Mouse (Mus musculus) embryonic facial prominence, embryonic 11.5 days (tissue): ENCODE data around the gene Icam1. TPM values are rescaled to one million over a fixed set of nuclear protein-coding genes. Genes with fewer than 3 reads are reported as not detected.

Source experiments
- ATAC-seq: fragments of 200-750 bp; cut with Nextera tagmentation; replicated peaks from 2 replicates; pipeline ENCODE4 v1.8.0; 2017; ENCODE audit warnings: low read depth; ENCODE audit not compliant: insufficient number of reproducible peaks, low FRiP score, low TSS enrichment
- DNase-seq: peaks from one replicate; pipeline ENCODE4 v3.0.0-alpha.2; 2015; ENCODE audit warnings: low spot score
- H3K27ac ChIP-seq: fragments of 300-500 bp; sonication (generic); replicated peaks from 2 replicates; pipeline ENCODE4 v1.5.1; 2014; ENCODE audit warnings: mild to moderate bottlenecking, low read depth, low read length, control low read depth
- H3K27me3 ChIP-seq: fragments of 300-500 bp; sonication (generic); 2 replicates; pipeline ENCODE4 v1.6.1; 2014; ENCODE audit warnings: mild to moderate bottlenecking, low read length, moderate library complexity, mixed read lengths; ENCODE audit not compliant: control insufficient read depth, insufficient read depth
- H3K36me3 ChIP-seq: fragments of 300-500 bp; sonication (generic); replicated peaks from 2 replicates; pipeline ENCODE4 v1.6.1; 2014; ENCODE audit warnings: low read depth, mild to moderate bottlenecking, low read length, moderate library complexity, mixed read lengths; ENCODE audit not compliant: control insufficient read depth, insufficient read depth
- H3K4me1 ChIP-seq: fragments of 300-500 bp; sonication (generic); 2 replicates; pipeline ENCODE4 v1.6.1; 2014; ENCODE audit warnings: low read length, mixed read lengths; ENCODE audit not compliant: control insufficient read depth, insufficient read depth
- H3K4me2 ChIP-seq: fragments of 300-500 bp; sonication (generic); 2 replicates; pipeline ENCODE4 v1.6.1; 2014; ENCODE audit warnings: low read depth, mild to moderate bottlenecking, control low read depth, low read length, moderate library complexity
- H3K4me3 ChIP-seq: fragments of 300-500 bp; sonication (generic); 2 replicates; pipeline ENCODE4 v1.5.1; 2014; ENCODE audit warnings: low read depth, low read length, control low read depth
- H3K9ac ChIP-seq: fragments of 300-500 bp; sonication (generic); replicated peaks from 2 replicates; pipeline ENCODE4 v1.6.1; 2014; ENCODE audit warnings: mild to moderate bottlenecking, control low read depth, low read length
- H3K9me3 ChIP-seq: fragments of 300-500 bp; sonication (generic); replicated peaks from 2 replicates; pipeline ENCODE4 v1.6.1; 2016; ENCODE audit warnings: mild to moderate bottlenecking, low read length, inconsistent platforms, mixed read lengths; ENCODE audit not compliant: control insufficient read depth
- WGBS: fragments of 180-500 bp; shearing (Covaris S2); extraction: QIAGEN DNeasy Blood & Tissue Kit; methylation state at CpG from one replicate; pipeline ENCODE4 v1.1.7; 2014; 5-methylcytosine and 5-hydroxymethylcytosine counted together
- polyA plus RNA-seq: library from polyadenylated mRNA; unstranded; fragments of >200 nt; fragmentation: Nextera tagmentation; extraction: Ambion mirVana; gene quantifications from 2 replicates; pipeline ENCODE4 v1.2.1, GENCODE M21; 2014

Gene Icam1
- polyA plus RNA-seq: 4.5 and 5.8 TPM in 2 replicates

DNA sequence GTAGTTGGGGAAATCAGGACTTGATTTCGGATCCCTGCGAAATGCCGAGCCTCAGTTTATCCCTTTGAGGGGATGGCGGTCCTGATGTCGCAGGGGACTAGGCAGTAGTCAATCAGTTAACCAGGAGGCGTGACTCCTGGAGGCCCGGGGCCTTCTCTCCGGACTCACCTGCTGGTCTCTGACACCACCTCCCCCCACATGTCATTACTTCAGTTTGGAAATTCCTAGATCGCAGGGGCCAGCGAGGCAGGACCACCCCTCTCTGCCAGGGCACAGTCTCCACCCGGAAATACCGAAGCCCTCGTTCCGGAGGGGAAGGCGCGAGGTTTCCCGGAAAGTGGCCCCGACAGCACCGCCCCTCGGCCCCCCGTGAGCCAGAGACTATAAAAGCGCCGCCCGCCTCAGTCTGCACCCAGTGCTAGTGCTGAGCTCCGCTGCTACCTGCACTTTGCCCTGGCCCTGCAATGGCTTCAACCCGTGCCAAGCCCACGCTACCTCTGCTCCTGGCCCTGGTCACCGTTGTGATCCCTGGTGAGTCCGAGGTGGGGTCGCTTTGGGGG, at the start of gene Icam1:
TSS of gene Icam1 (plus strand) at position 415 of the 560 bp plus-strand sequence.
- ATAC-seq: no peak
- peaks cover 30% of the 10 kb centered on the region for H3K27me3 ChIP-seq

GRCm38 (mm10) chr9:20966008-20966407, 49.8 kb upstream of the Icam1 start:
- Histone ChIP-seq H3K27me3 (no peaks in the 10 kb centered on the region), H3K36me3 (peaks cover 17% of the 10 kb centered on the region), H3K27ac (no peak overlapping the region), H3K4me2 (no peak overlapping the region), H3K9ac (no peak overlapping the region), H3K4me3 (no peak overlapping the region), H3K9me3 (no peaks in the 10 kb centered on the region), H3K4me1 (no peaks in the 10 kb centered on the region)
- ATAC-seq (no peak), DNase-seq (no peak)
- 95% methylated on average over 3 of the region's 3 CpGs for whole genome bisulfite sequencing

More for the DNA sequence above, at the start of gene Icam1:
- DNase-seq: no peak
- Histone ChIP-seq H3K36me3 (no peaks in the 10 kb centered on the region), H3K4me3 (peak within 1 kb of the TSS; percentile 23), H3K9me3 (no peaks in the 10 kb centered on the region), H3K4me2 (peak within 1 kb of the TSS; percentile 30), H3K9ac (no peak within 1 kb of the TSS), H3K4me1 (no peaks in the 10 kb centered on the region; the same call in none of the 2 replicates), H3K27ac (no peak within 1 kb of the TSS)
- 1% methylated on average over 30 of the region's 30 CpGs for WGBS

- H3K27me3 ChIP-seq: no peaks in the 10 kb centered on the region
- no peak overlapping the region for H3K4me2 ChIP-seq
- 86% methylated on average over 5 of the region's 5 CpGs for WGBS
- peaks cover 17% of the 10 kb centered on the region for H3K36me3 ChIP-seq
- ATAC-seq: no peak
- no peaks in the 10 kb centered on the region for H3K9me3 ChIP-seq
- no peak overlapping the region for H3K27ac ChIP-seq
- peaks cover 3% of the 10 kb centered on the region for H3K4me1 ChIP-seq
- no peak overlapping the region for H3K9ac ChIP-seq
- DNase-seq: no peak
- H3K4me3 ChIP-seq: no peak overlapping the region
Observed at GRCm38 (mm10) chr9:20966747-20967146, 49.0 kb upstream of the Icam1 start.

DNA sequence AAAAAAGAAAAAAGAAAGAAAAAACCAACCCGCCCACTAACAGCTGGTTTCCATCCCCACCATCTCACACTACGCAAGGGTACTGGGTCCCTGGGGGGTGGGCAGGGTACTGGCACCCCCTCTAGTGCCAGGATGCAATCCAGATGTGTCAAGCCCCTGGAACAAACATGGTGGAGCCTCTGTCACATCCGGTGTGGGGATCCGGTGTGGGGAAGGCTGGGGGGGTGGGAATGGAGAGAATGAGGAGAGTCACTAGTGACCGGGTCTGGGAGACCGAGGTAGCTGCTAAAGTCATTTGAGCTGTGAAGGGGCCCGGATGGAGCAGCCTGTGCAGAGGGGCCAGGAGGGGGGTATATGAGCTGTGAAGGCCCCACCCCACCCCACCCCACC, 44.0 kb upstream of the Icam1 start:
- Histone ChIP-seq H3K9ac (no peak overlapping the region), H3K4me2 (peak overlapping the region; percentile 42)
- 32% methylated on average over 7 of the region's 7 CpGs for WGBS

DNA sequence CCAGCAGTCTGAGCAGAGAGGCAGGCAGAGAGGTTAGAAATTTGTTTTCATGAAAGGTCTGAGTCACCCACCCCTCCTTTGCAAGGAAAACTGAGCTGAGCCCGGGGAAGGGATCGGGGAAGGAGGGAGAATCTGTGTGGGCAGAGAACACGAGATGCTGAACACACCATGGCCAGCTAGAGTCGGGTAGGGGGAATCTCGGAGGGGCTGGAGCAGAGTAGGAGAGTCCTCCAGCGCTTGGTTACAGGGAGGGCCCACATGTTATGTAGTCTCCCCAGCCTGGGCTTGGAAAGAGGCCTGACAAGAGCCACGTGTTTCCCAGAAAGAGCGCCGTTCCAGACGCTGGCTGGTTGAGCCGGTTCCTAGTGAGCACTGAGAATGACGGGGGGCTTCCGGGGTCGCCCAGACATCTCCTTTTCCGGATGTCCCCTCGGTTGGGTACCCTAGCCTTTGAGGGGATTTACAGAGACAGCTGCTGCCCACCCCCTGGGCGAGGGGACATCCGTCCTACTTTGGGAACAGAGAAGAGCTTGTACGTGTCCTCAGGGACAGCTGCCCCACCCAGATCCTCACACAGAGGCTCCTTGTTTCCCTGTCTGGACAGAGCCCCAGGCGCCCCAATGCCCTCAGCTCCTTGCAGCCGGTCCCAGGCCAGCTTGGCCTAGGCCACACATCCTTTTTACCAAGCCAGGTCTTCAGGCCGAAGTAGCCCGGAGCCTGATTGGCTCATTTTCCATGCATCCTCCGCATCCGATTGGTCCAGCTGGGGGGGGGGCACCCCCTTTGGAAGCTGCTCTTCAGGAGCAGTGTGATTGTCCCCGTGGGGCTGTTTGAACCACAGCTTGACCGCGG, 43.4 kb upstream of the Icam1 start:
- 12% methylated on average over 28 of the region's 28 CpGs for WGBS
- peaks cover 9% of the 10 kb centered on the region for H3K36me3 ChIP-seq
- ATAC-seq: peak; percentile 31
- peak overlapping the region; percentile 42 for H3K4me2 ChIP-seq
- peak; percentile 59 for DNase-seq
- peak overlapping the region; percentile 39 for H3K9ac ChIP-seq
- H3K4me1 ChIP-seq: peaks cover 5% of the 10 kb centered on the region
- peak overlapping the region; percentile 66 for H3K27ac ChIP-seq
- no peaks in the 10 kb centered on the region for H3K9me3 ChIP-seq
- peak overlapping the region; percentile 26 for H3K4me3 ChIP-seq
- no peaks in the 10 kb centered on the region for H3K27me3 ChIP-seq

More for the DNA sequence above, 44.0 kb upstream of the Icam1 start:
- H3K4me3 ChIP-seq: 0 out of 2 replicates have a peak overlapping the region, but pooled peaks have one; percentile 0
- H3K36me3 ChIP-seq: peaks cover 14% of the 10 kb centered on the region
- H3K9me3 ChIP-seq: no peaks in the 10 kb centered on the region
- peak; percentile 71 for DNase-seq
- ATAC-seq: peak; percentile 24
- H3K27me3 ChIP-seq: no peaks in the 10 kb centered on the region
- peak overlapping the region; percentile 66 for H3K27ac ChIP-seq
- peaks cover 5% of the 10 kb centered on the region for H3K4me1 ChIP-seq

- Histone ChIP-seq H3K4me2 (peak overlapping the region; percentile 42), H3K9ac (peak overlapping the region; percentile 39), H3K9me3 (no peaks in the 10 kb centered on the region), H3K36me3 (peaks cover 3% of the 10 kb centered on the region), H3K27me3 (no peaks in the 10 kb centered on the region), H3K27ac (peak overlapping the region; percentile 66), H3K4me1 (peaks cover 5% of the 10 kb centered on the region), H3K4me3 (peak overlapping the region; percentile 26)
- 80% methylated on average over 4 of the region's 4 CpGs for WGBS
- no peak for DNase-seq
- ATAC-seq: no peak
Observed at GRCm38 (mm10) chr9:20973001-20973681, 42.6 kb upstream of the Icam1 start.

DNA sequence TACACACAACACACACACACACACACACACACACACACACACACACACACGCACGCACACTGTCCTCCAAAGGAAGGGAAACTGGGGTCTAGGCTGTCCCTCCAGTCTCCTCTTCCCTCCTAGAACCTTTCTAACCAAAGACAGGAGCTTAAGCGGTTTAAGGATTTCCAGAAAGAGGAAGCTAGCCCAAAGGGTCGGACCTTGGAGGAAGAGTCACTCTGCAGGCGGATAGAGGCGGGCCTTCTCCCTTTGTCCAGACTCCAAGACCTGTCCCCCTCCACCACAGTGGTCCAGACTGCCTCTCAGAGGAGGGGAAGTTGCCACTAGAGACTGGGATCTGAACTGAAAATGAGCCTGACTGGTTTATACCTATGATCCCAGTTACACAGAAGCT, 42.1 kb upstream of the Icam1 start:
- Histone ChIP-seq H3K4me2 (peak overlapping the region; percentile 30), H3K4me1 (peaks cover 5% of the 10 kb centered on the region), H3K36me3 (peaks cover 3% of the 10 kb centered on the region), H3K27me3 (no peaks in the 10 kb centered on the region), H3K9ac (no peak overlapping the region), H3K27ac (no peak overlapping the region), H3K9me3 (no peaks in the 10 kb centered on the region), H3K4me3 (peak overlapping the region; percentile 14)
- DNase-seq (no peak), ATAC-seq (no peak)
- 30% methylated on average over 6 of the region's 6 CpGs for WGBS
